15 mouse cellular contexts compared by ENCODE assay signal in the genomic region with DNA sequence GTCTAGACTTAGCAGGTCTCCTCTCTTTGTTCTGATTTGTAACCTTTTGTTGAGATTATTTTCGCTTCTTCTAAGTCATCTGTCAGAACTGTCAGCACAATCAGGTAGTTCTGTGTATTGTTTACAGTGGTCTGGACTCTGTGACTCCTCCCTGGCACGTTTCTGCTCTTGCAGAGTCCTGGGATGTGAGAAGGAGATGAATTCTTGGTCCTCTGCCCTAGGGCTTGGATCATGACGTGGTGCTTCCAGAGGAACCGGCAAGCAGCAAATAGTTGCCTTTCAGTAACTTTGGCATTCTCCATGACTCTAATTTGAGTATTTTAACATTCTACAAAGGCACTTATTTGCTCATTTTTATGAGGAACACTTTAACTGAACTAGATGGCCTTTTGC.
DNase-seq lines count a peak whose midpoint lies in the region; ATAC-seq and TF ChIP-seq lines count a peak whose summit lies in the region.
"Had no signal": no experiment of that assay in that cellular context is flagged by ENCODE, and none has a peak within 500 bp of the region (broad histone marks: within the 10 kb centered on the region; RNA-seq: fewer than 3 reads in every experiment).

No protein-coding gene starts in this region.

- no peak overlapping the region for H3K4me2 ChIP-seq in forebrain, postnatal 0 days (ENCODE audit: low read depth)
- no peak overlapping the region for H3K4me2 ChIP-seq in forebrain, embryonic 11.5 days (ENCODE audit: low read depth, low read length, severe bottlenecking)
- H3K4me2 ChIP-seq in intestine, embryonic 15.5 days (replicated peaks), result no peak overlapping the region
- no peak overlapping the region for H3K4me2 ChIP-seq in intestine, embryonic 16.5 days (ENCODE audit: low read depth, low read length)
- no peak overlapping the region for H3K4me2 ChIP-seq in midbrain, embryonic 13.5 days (replicated peaks)
- no peak overlapping the region for H3K4me2 ChIP-seq in midbrain, postnatal 0 days (ENCODE audit: low read depth, low read length, poor library complexity, severe bottlenecking)
- no peak overlapping the region for H3K4me2 ChIP-seq in stomach, postnatal 0 days (replicated peaks; ENCODE audit: low read depth)
- H3K4me2 ChIP-seq: embryonic facial prominence, embryonic 13.5 days; heart, embryonic 12.5 days; hindbrain, embryonic 13.5 days; liver, embryonic 13.5 days had no signal

- WGBS in forebrain, postnatal 0 days, result 31% methylated on average over 4 of the region's 4 CpGs
- WGBS in forebrain, embryonic 11.5 days, result 48% methylated on average over 4 of the region's 4 CpGs
- WGBS in intestine, embryonic 15.5 days, result 33% methylated on average over 4 of the region's 4 CpGs
- WGBS in intestine, embryonic 16.5 days, result 40% methylated on average over 4 of the region's 4 CpGs
- 45% methylated on average over 4 of the region's 4 CpGs for WGBS in midbrain, embryonic 13.5 days
- WGBS in midbrain, postnatal 0 days, result 29% methylated on average over 4 of the region's 4 CpGs
- WGBS in stomach, postnatal 0 days, result 13% methylated on average over 4 of the region's 4 CpGs

- H3K27me3 ChIP-seq in forebrain, postnatal 0 days (ENCODE audit: insufficient read depth, low read length), result no peaks in the 10 kb centered on the region
- no peaks in the 10 kb centered on the region for H3K27me3 ChIP-seq in forebrain, embryonic 11.5 days (ENCODE audit: control insufficient read depth, insufficient read depth, low read length)
- H3K27me3 ChIP-seq in intestine, embryonic 15.5 days (replicated peaks), result no peaks in the 10 kb centered on the region
- no peaks in the 10 kb centered on the region for H3K27me3 ChIP-seq in intestine, embryonic 16.5 days (replicated peaks; ENCODE audit: control insufficient read depth, insufficient read depth, low read length)
- no peaks in the 10 kb centered on the region for H3K27me3 ChIP-seq in midbrain, embryonic 13.5 days
- no peaks in the 10 kb centered on the region for H3K27me3 ChIP-seq in midbrain, postnatal 0 days (ENCODE audit: insufficient read depth, low read length)
- H3K27me3 ChIP-seq in stomach, postnatal 0 days (ENCODE audit: control insufficient read depth, insufficient read depth, low read length), result no peaks in the 10 kb centered on the region
- H3K27me3 ChIP-seq: embryonic facial prominence, embryonic 13.5 days; heart, embryonic 12.5 days; hindbrain, embryonic 13.5 days; liver, embryonic 13.5 days had no signal

- no peaks in the 10 kb centered on the region for H3K9me3 ChIP-seq in forebrain, postnatal 0 days (ENCODE audit: low read length)
- H3K9me3 ChIP-seq in forebrain, embryonic 11.5 days (ENCODE audit: control insufficient read depth, low read length), result no peaks in the 10 kb centered on the region
- no peaks in the 10 kb centered on the region for H3K9me3 ChIP-seq in intestine, embryonic 15.5 days
- H3K9me3 ChIP-seq in intestine, embryonic 16.5 days (ENCODE audit: control insufficient read depth, low read length), result no peaks in the 10 kb centered on the region
- no peaks in the 10 kb centered on the region for H3K9me3 ChIP-seq in midbrain, embryonic 13.5 days
- H3K9me3 ChIP-seq in midbrain, postnatal 0 days (ENCODE audit: low read length), result no peaks in the 10 kb centered on the region
- no peaks in the 10 kb centered on the region for H3K9me3 ChIP-seq in stomach, postnatal 0 days (ENCODE audit: control insufficient read depth, low read length)
- H3K9me3 ChIP-seq: embryonic facial prominence, embryonic 13.5 days; heart, embryonic 12.5 days; hindbrain, embryonic 13.5 days; liver, embryonic 13.5 days had no signal

- no peak overlapping the region for H3K27ac ChIP-seq in forebrain, postnatal 0 days (ENCODE audit: low read depth, low read length)
- H3K27ac ChIP-seq in forebrain, embryonic 11.5 days (ENCODE audit: low read depth, low read length), result no peak overlapping the region
- 0 out of 2 replicates have a peak overlapping the region, but pooled peaks have one; percentile 4 for H3K27ac ChIP-seq in intestine, embryonic 15.5 days
- H3K27ac ChIP-seq in intestine, embryonic 16.5 days (ENCODE audit: low read length), result no peak overlapping the region
- 0 out of 2 replicates have a peak overlapping the region, but pooled peaks have one; percentile 36 for H3K27ac ChIP-seq in midbrain, embryonic 13.5 days
- no peak overlapping the region for H3K27ac ChIP-seq in midbrain, postnatal 0 days (ENCODE audit: low read depth, low read length)
- H3K27ac ChIP-seq in stomach, postnatal 0 days (replicated peaks), result no peak overlapping the region
- H3K27ac ChIP-seq: embryonic facial prominence, embryonic 13.5 days; gastrocnemius, adult 2 months; hindbrain, embryonic 13.5 days; liver, embryonic 13.5 days had no signal

- no peaks in the 10 kb centered on the region for H3K36me3 ChIP-seq in forebrain, postnatal 0 days (ENCODE audit: insufficient read depth)
- H3K36me3 ChIP-seq in forebrain, embryonic 11.5 days (ENCODE audit: control insufficient read depth, insufficient read depth, low read length), result no peaks in the 10 kb centered on the region
- no peaks in the 10 kb centered on the region for H3K36me3 ChIP-seq in intestine, embryonic 15.5 days
- H3K36me3 ChIP-seq in intestine, embryonic 16.5 days (ENCODE audit: control insufficient read depth, insufficient read depth, low read length), result no peaks in the 10 kb centered on the region
- no peaks in the 10 kb centered on the region for H3K36me3 ChIP-seq in midbrain, embryonic 13.5 days
- H3K36me3 ChIP-seq in midbrain, postnatal 0 days (ENCODE audit: insufficient read depth, low read length), result no peaks in the 10 kb centered on the region
- no peaks in the 10 kb centered on the region for H3K36me3 ChIP-seq in stomach, postnatal 0 days (ENCODE audit: control insufficient read depth, insufficient read depth, low read length)
- H3K36me3 ChIP-seq: hindbrain, embryonic 13.5 days had no signal

- DNase-seq in forebrain, postnatal 0 days, result no peak
- DNase-seq in forebrain, embryonic 11.5 days (ENCODE audit: low spot score), result no peak
- DNase-seq in midbrain, postnatal 0 days (ENCODE audit: low spot score), result no peak
- DNase-seq in stomach, postnatal 0 days (ENCODE audit: low spot score), result no peak
- DNase-seq: cerebellum, adult 11-12 months; cerebellum, postnatal 36 days; gastrocnemius, adult 2 months; kidney, adult 8-10 months; liver, embryonic 13.5 days had no signal

- H3K4me1 ChIP-seq in forebrain, postnatal 0 days (ENCODE audit: insufficient read depth), result no peaks in the 10 kb centered on the region
- H3K4me1 ChIP-seq in forebrain, embryonic 11.5 days (replicated peaks; ENCODE audit: control insufficient read depth, insufficient read depth, low read length), result no peaks in the 10 kb centered on the region
- H3K4me1 ChIP-seq in intestine, embryonic 15.5 days (replicated peaks), result no peaks in the 10 kb centered on the region
- 0 out of 2 replicates have a peak, but pooled peaks cover 4% of the 10 kb centered on the region for H3K4me1 ChIP-seq in intestine, embryonic 16.5 days (ENCODE audit: control insufficient read depth, insufficient read depth, low read length)
- peaks cover 20% of the 10 kb centered on the region for H3K4me1 ChIP-seq in midbrain, embryonic 13.5 days (replicated peaks)
- 0 out of 2 replicates have a peak, but pooled peaks cover 3% of the 10 kb centered on the region for H3K4me1 ChIP-seq in midbrain, postnatal 0 days (ENCODE audit: insufficient read depth, low read length)
- H3K4me1 ChIP-seq in stomach, postnatal 0 days (replicated peaks; ENCODE audit: control insufficient read depth, insufficient read depth), result 0 out of 2 replicates have a peak, but pooled peaks cover 3% of the 10 kb centered on the region

- TF ChIP-seq CTCF in forebrain, postnatal 0 days (IDR thresholded peaks at IDR 0.05; ENCODE audit: low read depth), result no peak
- TF ChIP-seq CTCF in midbrain, postnatal 0 days (IDR thresholded peaks at IDR 0.05), result no peak
- no peak for TF ChIP-seq CTCF in stomach, postnatal 0 days (IDR thresholded peaks at IDR 0.05; ENCODE audit: low read depth)

- peak; percentile 20; the same call in 1 of the 2 replicates for ATAC-seq in forebrain, postnatal 0 days
- ATAC-seq in forebrain, embryonic 11.5 days (replicated peaks; ENCODE audit: low FRiP score), result no peak
- ATAC-seq in intestine, embryonic 15.5 days, result no peak; the same call in 1 of the 2 replicates
- no peak; the same call in 1 of the 2 replicates for ATAC-seq in intestine, embryonic 16.5 days
- ATAC-seq in midbrain, embryonic 13.5 days, result no peak
- no peak for ATAC-seq in midbrain, postnatal 0 days (ENCODE audit: low FRiP score)
- peak; percentile 59 for ATAC-seq in stomach, postnatal 0 days (ENCODE audit: low FRiP score, low TSS enrichment)

- no peak overlapping the region for H3K4me3 ChIP-seq in forebrain, postnatal 0 days (ENCODE audit: low read depth, low read length)
- no peak overlapping the region for H3K4me3 ChIP-seq in forebrain, embryonic 11.5 days (ENCODE audit: low read depth, low read length)
- no peak overlapping the region for H3K4me3 ChIP-seq in intestine, embryonic 15.5 days (replicated peaks)
- no peak overlapping the region for H3K4me3 ChIP-seq in intestine, embryonic 16.5 days (ENCODE audit: low read length)
- H3K4me3 ChIP-seq in midbrain, embryonic 13.5 days (replicated peaks), result no peak overlapping the region
- no peak overlapping the region for H3K4me3 ChIP-seq in midbrain, postnatal 0 days (ENCODE audit: low read depth, low read length)
- H3K4me3 ChIP-seq in stomach, postnatal 0 days (ENCODE audit: low read depth, low read length), result no peak overlapping the region
- H3K4me3 ChIP-seq: embryonic facial prominence, embryonic 13.5 days; gastrocnemius, adult 2 months; heart, embryonic 12.5 days; hindbrain, embryonic 13.5 days; liver, embryonic 13.5 days had no signal

- TF ChIP-seq EP300 in stomach, postnatal 0 days (optimal IDR thresholded peaks at IDR 0.05), result no peak

- H3K9ac ChIP-seq in forebrain, postnatal 0 days, result no peak overlapping the region
- no peak overlapping the region for H3K9ac ChIP-seq in forebrain, embryonic 11.5 days (ENCODE audit: low read length)
- no peak overlapping the region for H3K9ac ChIP-seq in intestine, embryonic 15.5 days
- H3K9ac ChIP-seq in intestine, embryonic 16.5 days (ENCODE audit: low read depth, low read length), result no peak overlapping the region
- no peak overlapping the region for H3K9ac ChIP-seq in midbrain, embryonic 13.5 days (replicated peaks)
- H3K9ac ChIP-seq in midbrain, postnatal 0 days (replicated peaks; ENCODE audit: low read length, poor library complexity, severe bottlenecking), result no peak overlapping the region
- no peak overlapping the region for H3K9ac ChIP-seq in stomach, postnatal 0 days (ENCODE audit: low read length)
- H3K9ac ChIP-seq: embryonic facial prominence, embryonic 13.5 days; heart, embryonic 12.5 days; hindbrain, embryonic 13.5 days; liver, embryonic 13.5 days had no signal

Comparison
In these comparisons a context has a peak if more than half of its experiments do, and no peak if none do; other contexts are left out.
1. ATAC-seq: peak in forebrain, postnatal 0 days (single experiment) and stomach, postnatal 0 days (single experiment); none in forebrain, embryonic 11.5 days (single experiment), intestine, embryonic 15.5 days (single experiment), intestine, embryonic 16.5 days (single experiment), midbrain, embryonic 13.5 days (single experiment) and midbrain, postnatal 0 days (single experiment).
2. H3K27ac ChIP-seq: peak in intestine, embryonic 15.5 days (single experiment) and midbrain, embryonic 13.5 days (single experiment); none in forebrain, postnatal 0 days (single experiment), forebrain, embryonic 11.5 days (single experiment), intestine, embryonic 16.5 days (single experiment), midbrain, postnatal 0 days (single experiment) and stomach, postnatal 0 days (single experiment).